Mouse (Mus musculus) Patski (cell line): ENCODE results near the gene Vps11. TPM values are rescaled to one million over a fixed set of nuclear protein-coding genes. Genes with fewer than 3 reads are reported as not detected.
A peak's percentile ranks its signal among the peaks of the same experiment; 100 is the strongest.
"Not testable (repeated sequence)": the region's sequence is repeated elsewhere in the genome, so short reads cannot be mapped to it uniquely, and the experiment has no call there.

Experiments used
- ATAC-seq: fragments of 100-300 bp; one replicate; pipeline ENCODE4 v1.8.0; 2021
- CTCF ChIA-PET: fragments of 350-600 bp; sonication (Branson Sonifier 250); formaldehyde crosslinking; loops from one replicate; lab custom pipeline; 2022; ENCODE audit warnings: inconsistent platforms; lab: Charles Lee
- POLR2A ChIA-PET: fragments of 350-600 bp; sonication (Branson Sonifier 250); formaldehyde crosslinking; loops from one replicate; lab custom pipeline; 2022; ENCODE audit warnings: antibody characterized with exemption, inconsistent platforms; lab: Charles Lee
- DNase-seq: peaks from one replicate; pipeline ENCODE4 v3.0.0-alpha.2; 2011; ENCODE audit warnings: low read depth, low spot score
- H3K27me3 ChIP-seq: fragments of 371-371 bp; one replicate; pipeline ENCODE4 v1.5.1; 2021
- CTCF ChIP-seq: fragments of 100-300 bp; IDR thresholded peaks from one replicate; pipeline ENCODE4 v1.5.1; 2021
- in situ Hi-C: fragments of 300-500 bp; cut with MboI; formaldehyde crosslinking; loops from 3 replicates; pipeline ENCODE4 v1.11.1; 2018; ENCODE audit warnings: low pct_unique_long_range_greater_than_20kb, mixed read lengths
- polyA plus RNA-seq: library from polyadenylated mRNA; unstranded; gene quantifications from one replicate; pipeline ENCODE4 v1.2.3, GENCODE M21; 2021

Gene Vps11
- polyA plus RNA-seq, 1 experiment from 2014 or later = 46.5 TPM

DNA sequence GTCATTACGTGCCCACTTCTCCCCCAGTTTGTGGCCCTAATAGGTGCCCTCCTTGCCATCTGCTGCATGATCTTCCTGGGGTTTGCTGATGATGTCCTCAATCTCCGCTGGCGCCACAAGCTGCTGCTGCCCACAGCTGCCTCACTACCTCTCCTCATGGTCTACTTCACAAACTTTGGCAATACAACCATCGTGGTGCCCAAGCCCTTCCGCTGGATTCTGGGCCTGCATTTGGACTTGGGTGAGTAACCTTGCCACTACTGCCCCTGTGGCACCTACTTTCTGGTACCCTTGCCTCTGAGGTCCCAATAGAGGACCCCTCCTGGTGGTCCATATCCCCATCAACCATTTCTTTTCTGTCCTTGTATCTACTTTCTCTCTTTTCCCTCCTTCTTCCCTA lies 33.5 kb downstream of the Vps11 start:
- POLR2A ChIA-PET = no interaction called here

GRCm38 (mm10) chr9:44327064-44327711 lies 34.3 kb downstream of the Vps11 start:
- in situ Hi-C loops = no loop called here
- no peaks in the 10 kb centered on the region for H3K27me3 ChIP-seq
- DNase-seq (no peak), ATAC-seq (no peak)
- CTCF ChIA-PET = interaction anchor here (1.5 kb wide), 1 partner anchor 34 kb away, joined by 5 read pairs; the partner anchor contains the start of gene Vps11
- POLR2A ChIA-PET = interaction anchor here (1.3 kb wide), 2 partner anchors 15 to 22 kb away, joined by 3 to 4 read pairs; partner anchors contain the start of gene Hinfp
- TF ChIP-seq CTCF = no peak

More for the DNA sequence above, 33.5 kb downstream of the Vps11 start:
- no peak for TF ChIP-seq CTCF
- in situ Hi-C loops = no loop called here
- DNase-seq (no peak), ATAC-seq (no peak)
- no peaks in the 10 kb centered on the region for H3K27me3 ChIP-seq
- CTCF ChIA-PET = no interaction called here

DNA sequence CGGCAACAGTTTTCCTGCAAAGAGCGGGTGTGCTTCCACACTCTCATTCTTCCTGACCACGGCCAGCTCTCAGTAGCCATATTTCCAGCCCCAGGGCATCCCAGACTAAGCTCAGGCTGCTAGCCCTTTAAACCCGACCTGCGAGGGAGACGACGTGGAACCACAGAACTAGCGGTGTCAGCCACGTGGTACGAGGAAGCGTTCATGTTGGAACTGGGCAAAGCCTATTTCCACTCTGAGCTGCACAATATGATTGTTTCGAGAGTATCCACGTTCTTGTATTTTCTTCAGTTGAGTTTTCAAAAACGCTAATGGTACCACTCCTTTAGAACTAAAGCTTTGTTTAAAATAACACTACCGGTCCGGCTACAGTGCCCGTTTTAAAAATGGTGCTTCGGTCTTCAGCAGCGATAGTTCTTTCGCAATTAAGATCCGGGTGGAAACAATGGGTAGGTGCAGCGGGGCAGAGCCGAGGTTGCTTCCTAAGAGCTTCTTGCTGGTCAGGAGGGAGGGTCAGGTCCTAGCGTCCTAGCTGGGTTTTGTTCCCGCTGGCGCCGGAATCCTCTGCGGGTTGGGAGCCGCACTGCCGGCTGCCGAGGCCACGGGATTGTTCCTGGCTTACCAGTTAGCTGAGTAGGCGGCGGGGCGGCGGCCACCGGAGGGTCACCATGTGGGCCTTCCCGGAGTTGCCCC lies 35.0 kb downstream of the Vps11 start:
- ATAC-seq (peak; percentile 77), DNase-seq (peak; percentile 82)
- ChIA-PET CTCF (interaction anchor here (1.1 to 1.5 kb wide), 3 partner anchors 8 to 35 kb away, joined by 3 to 5 read pairs (median 4); partner anchors contain the start of genes H2afx and Vps11), POLR2A (interaction anchor here (0.6 to 1.3 kb wide), 5 partner anchors 8 to 59 kb away, joined by 3 to 4 read pairs (median 4); partner anchors contain the start of genes H2afx and Hinfp)
- no peaks in the 10 kb centered on the region for H3K27me3 ChIP-seq
- in situ Hi-C loops = no loop called here
- no peak for TF ChIP-seq CTCF

- no peaks in the 10 kb centered on the region for H3K27me3 ChIP-seq
- POLR2A ChIA-PET = interaction anchor here (0.6 to 1.3 kb wide), 4 partner anchors 9 to 59 kb away, joined by 4 read pairs; partner anchors contain the start of gene H2afx
- no peak for TF ChIP-seq CTCF
- no peak for DNase-seq
- in situ Hi-C loops = no loop called here
- ATAC-seq = no peak
- CTCF ChIA-PET = interaction anchor here (1.1 to 1.5 kb wide), 3 partner anchors 9 to 36 kb away, joined by 3 to 5 read pairs (median 4); partner anchors contain the start of genes H2afx and Vps11
These were observed 35.6 kb downstream of the Vps11 start, which contains the start of gene Dpagt1 for GRCm38 (mm10) chr9:44325768-44326370. Gene Dpagt1, plus strand, starts transcription at chr9:44326019.

GRCm38 (mm10) chr9:44325032-44325767 lies 36.3 kb downstream of the Vps11 start:
- in situ Hi-C loops, ATAC-seq, H3K27me3 ChIP-seq, DNase-seq: not testable (repeated sequence)
- ChIA-PET POLR2A (interaction anchor here (1.3 kb wide), 2 partner anchors 10 to 58 kb away, joined by 4 read pairs; partner anchors contain the start of gene H2afx), CTCF (interaction anchor here (1.1 to 1.4 kb wide), 2 partner anchors 10 to 12 kb away, joined by 3 to 4 read pairs; partner anchors contain the start of gene H2afx)

DNA sequence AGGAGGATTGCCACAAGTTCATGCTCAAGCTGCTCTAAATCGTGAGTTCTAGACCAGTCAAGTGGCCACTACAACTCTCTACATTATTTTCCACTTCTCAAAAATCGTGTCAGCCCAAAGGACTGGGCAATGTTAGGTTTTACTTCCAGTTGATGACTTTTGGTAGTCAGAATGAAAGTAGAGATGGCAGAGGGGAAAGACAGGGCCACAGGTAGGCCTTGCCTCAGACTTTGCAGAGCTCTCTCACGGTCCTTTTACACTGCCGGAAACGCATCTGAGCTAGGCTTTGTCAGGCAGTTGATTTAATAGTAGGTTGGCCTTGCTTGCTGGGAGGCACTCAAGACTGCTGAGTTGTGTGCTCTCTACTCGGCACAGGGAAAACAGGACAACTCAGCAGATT lies 37.3 kb downstream of the Vps11 start:
- POLR2A ChIA-PET = no interaction called here
- in situ Hi-C loops = no loop called here
- no peak for TF ChIP-seq CTCF
- H3K27me3 ChIP-seq = no peaks in the 10 kb centered on the region
- no peak for ATAC-seq
- CTCF ChIA-PET = no interaction called here
- DNase-seq = no peak

DNA sequence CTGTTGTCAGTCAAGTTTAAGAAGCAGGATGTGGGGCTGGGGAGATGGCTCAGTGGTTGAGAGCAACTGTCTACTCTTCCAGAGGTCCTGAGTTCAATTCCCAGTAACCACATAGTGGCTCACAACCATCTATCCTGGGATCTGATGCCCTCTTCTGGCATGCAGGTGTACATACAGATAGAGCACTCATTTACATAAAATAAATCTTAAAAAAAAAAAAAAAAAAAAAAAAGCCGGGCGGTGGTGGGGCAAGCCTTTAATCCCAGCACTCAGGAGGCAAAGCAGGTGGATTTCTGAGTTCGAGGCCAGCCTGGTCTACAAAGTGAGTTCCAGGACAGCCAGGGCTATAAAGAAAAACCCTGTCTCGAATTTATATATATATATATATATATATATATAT lies 37.8 kb downstream of the Vps11 start:
- CTCF ChIA-PET = interaction anchor here (1.6 to 1.9 kb wide), 2 partner anchors 11 to 90 kb away, joined by 3 to 7 read pairs; partner anchors contain the start of gene H2afx
- H3K27me3 ChIP-seq, DNase-seq, POLR2A ChIA-PET, ATAC-seq, in situ Hi-C loops: not testable (repeated sequence)

- in situ Hi-C loops = no loop called here
These were observed 40.7 kb downstream of the Vps11 start for GRCm38 (mm10) chr9:44320799-44321133.

More at GRCm38 (mm10) chr9:44320799-44321133, 40.7 kb downstream of the Vps11 start:
- DNase-seq (no peak), ATAC-seq (no peak)
- no peaks in the 10 kb centered on the region for H3K27me3 ChIP-seq
- POLR2A ChIA-PET = interaction anchor here (0.9 to 2.8 kb wide), 3 partner anchors 8 to 58 kb away, joined by 3 to 16 read pairs (median 5); partner anchors contain the start of gene H2afx
- CTCF ChIA-PET = interaction anchor here (0.7 to 1.7 kb wide), 3 partner anchors 9 to 62 kb away, joined by 3 read pairs; no protein-coding TSS in a partner anchor
- TF ChIP-seq CTCF = no peak
